Mouse (Mus musculus): ENCODE measurements around the gene Got1. TPM values are rescaled to one million over a fixed set of nuclear protein-coding genes. Genes with fewer than 3 reads are reported as not detected.
"Not testable (repeated sequence)": the region's sequence is repeated elsewhere in the genome, so short reads cannot be mapped to it uniquely, and the experiment has no call there.

Gene Got1
- polyA plus RNA-seq, 2 experiments: 20.3 to 24.5 TPM

- H3K27ac ChIP-seq (replicated peaks; ENCODE audit: low read depth, low read length): no peak overlapping the region
- H3K4me2 ChIP-seq (replicated peaks; ENCODE audit: low read depth, low read length, severe bottlenecking): no peak overlapping the region
- H3K4me1 ChIP-seq (ENCODE audit: control insufficient read depth, insufficient read depth, low read length): no peaks in the 10 kb centered on the region
- no peak for TF ChIP-seq POLR2A (IDR thresholded peaks at IDR 0.05; ENCODE audit: borderline replicate concordance, extremely low read depth, insufficient read depth, insufficient read length)
- no peak for ATAC-seq (ENCODE audit: low FRiP score, low read depth)
- H3K27me3 ChIP-seq (ENCODE audit: control insufficient read depth, insufficient read depth, low read length): no peaks in the 10 kb centered on the region
- peaks cover 29% of the 10 kb centered on the region for H3K36me3 ChIP-seq (ENCODE audit: control insufficient read depth, insufficient read depth, low read length)
- H3K9ac ChIP-seq (ENCODE audit: low read depth, low read length, severe bottlenecking): no peak overlapping the region
- no peak overlapping the region for H3K4me3 ChIP-seq (replicated peaks; ENCODE audit: low read length)
- no peaks in the 10 kb centered on the region for H3K9me3 ChIP-seq (ENCODE audit: control insufficient read depth, low read length)
- no peak for DNase-seq (ENCODE audit: low spot score)
- WGBS: 92% methylated on average over 14 of the region's 14 CpGs
Observed at GRCm38 (mm10) chr19:43510436-43511220, 13.8 kb downstream of the Got1 start.

- peaks cover 42% of the 10 kb centered on the region for H3K36me3 ChIP-seq (ENCODE audit: control insufficient read depth, insufficient read depth, low read length)
- H3K4me2 ChIP-seq (replicated peaks; ENCODE audit: low read depth, low read length, severe bottlenecking): no peak overlapping the region
Observed at GRCm38 (mm10) chr19:43505441-43505840, 19.0 kb downstream of the Got1 start.

GRCm38 (mm10) chr19:43503593-43503992 is 20.8 kb downstream of the Got1 start:
- not testable (repeated sequence) for H3K4me3 ChIP-seq (replicated peaks; ENCODE audit: low read length); DNase-seq (ENCODE audit: low spot score); H3K27ac ChIP-seq (replicated peaks; ENCODE audit: low read depth, low read length); H3K9me3 ChIP-seq (ENCODE audit: control insufficient read depth, low read length); H3K9ac ChIP-seq (ENCODE audit: low read depth, low read length, severe bottlenecking); H3K27me3 ChIP-seq (ENCODE audit: control insufficient read depth, insufficient read depth, low read length); ATAC-seq (ENCODE audit: low FRiP score, low read depth); H3K4me2 ChIP-seq (replicated peaks; ENCODE audit: low read depth, low read length, severe bottlenecking); H3K4me1 ChIP-seq (ENCODE audit: control insufficient read depth, insufficient read depth, low read length)
- H3K36me3 ChIP-seq (ENCODE audit: control insufficient read depth, insufficient read depth, low read length): peaks cover 55% of the 10 kb centered on the region
- 93% methylated on average over 8 of the region's 9 CpGs for WGBS

More at GRCm38 (mm10) chr19:43505441-43505840, 19.0 kb downstream of the Got1 start:
- no peak overlapping the region for H3K4me3 ChIP-seq (replicated peaks; ENCODE audit: low read length)
- no peak overlapping the region for H3K9ac ChIP-seq (ENCODE audit: low read depth, low read length, severe bottlenecking)
- WGBS: 90% methylated on average over 12 of the region's 12 CpGs
- no peak for DNase-seq (ENCODE audit: low spot score)
- no peak for ATAC-seq (ENCODE audit: low FRiP score, low read depth)
- H3K4me1 ChIP-seq (ENCODE audit: control insufficient read depth, insufficient read depth, low read length): no peaks in the 10 kb centered on the region
- no peak overlapping the region for H3K27ac ChIP-seq (replicated peaks; ENCODE audit: low read depth, low read length)
- no peaks in the 10 kb centered on the region for H3K27me3 ChIP-seq (ENCODE audit: control insufficient read depth, insufficient read depth, low read length)
- H3K9me3 ChIP-seq (ENCODE audit: control insufficient read depth, low read length): no peaks in the 10 kb centered on the region
- no peak for TF ChIP-seq POLR2A (IDR thresholded peaks at IDR 0.05; ENCODE audit: borderline replicate concordance, extremely low read depth, insufficient read depth, insufficient read length)

- H3K4me2 ChIP-seq (replicated peaks; ENCODE audit: low read depth, low read length, severe bottlenecking): no peak overlapping the region
- H3K4me3 ChIP-seq (replicated peaks; ENCODE audit: low read length): no peak overlapping the region
- H3K9ac ChIP-seq (ENCODE audit: low read depth, low read length, severe bottlenecking): no peak overlapping the region
- no peak for ATAC-seq (ENCODE audit: low FRiP score, low read depth)
- 75% methylated on average over 11 of the region's 11 CpGs for WGBS
- no peaks in the 10 kb centered on the region for H3K9me3 ChIP-seq (ENCODE audit: control insufficient read depth, low read length)
- no peak for DNase-seq (ENCODE audit: low spot score)
- H3K27me3 ChIP-seq (ENCODE audit: control insufficient read depth, insufficient read depth, low read length): no peaks in the 10 kb centered on the region
- H3K27ac ChIP-seq (replicated peaks; ENCODE audit: low read depth, low read length): no peak overlapping the region
- peaks cover 51% of the 10 kb centered on the region for H3K36me3 ChIP-seq (ENCODE audit: control insufficient read depth, insufficient read depth, low read length)
- no peaks in the 10 kb centered on the region for H3K4me1 ChIP-seq (ENCODE audit: control insufficient read depth, insufficient read depth, low read length)
- no peak for TF ChIP-seq POLR2A (IDR thresholded peaks at IDR 0.05; ENCODE audit: borderline replicate concordance, extremely low read depth, insufficient read depth, insufficient read length)
Observed at GRCm38 (mm10) chr19:43502630-43503029, 21.8 kb downstream of the Got1 start.

GRCm38 (mm10) chr19:43498874-43499273 is 25.5 kb downstream of the Got1 start:
- H3K27ac ChIP-seq (replicated peaks; ENCODE audit: low read depth, low read length): no peak overlapping the region
- H3K9ac ChIP-seq (ENCODE audit: low read depth, low read length, severe bottlenecking): no peak overlapping the region
- 76% methylated on average over 7 of the region's 7 CpGs for WGBS
- peaks cover 3% of the 10 kb centered on the region; the same call in 1 of the 2 replicates for H3K27me3 ChIP-seq (ENCODE audit: control insufficient read depth, insufficient read depth, low read length)
- peaks cover 24% of the 10 kb centered on the region for H3K36me3 ChIP-seq (ENCODE audit: control insufficient read depth, insufficient read depth, low read length)
- no peak for ATAC-seq (ENCODE audit: low FRiP score, low read depth)
- H3K4me1 ChIP-seq (ENCODE audit: control insufficient read depth, insufficient read depth, low read length): no peaks in the 10 kb centered on the region
- DNase-seq (ENCODE audit: low spot score): no peak
- no peaks in the 10 kb centered on the region for H3K9me3 ChIP-seq (ENCODE audit: control insufficient read depth, low read length)
- H3K4me3 ChIP-seq (replicated peaks; ENCODE audit: low read length): no peak overlapping the region
- no peak for TF ChIP-seq POLR2A (IDR thresholded peaks at IDR 0.05; ENCODE audit: borderline replicate concordance, extremely low read depth, insufficient read depth, insufficient read length)
- H3K4me2 ChIP-seq (replicated peaks; ENCODE audit: low read depth, low read length, severe bottlenecking): no peak overlapping the region
